Mouse (Mus musculus) heart, adult 2 months (tissue): ENCODE results near the gene Adat3. TPM values are rescaled to one million over a fixed set of nuclear protein-coding genes. Genes with fewer than 3 reads are reported as not detected.

Experiments used
- DNase-seq, 2 experiments: peaks; one replicate each; pipeline ENCODE4 v3.0.0; 2021
- H3K27ac ChIP-seq: fragments of 200-600 bp; 2 replicates; pipeline ENCODE4 v1.8.1; 2022
- H3K27me3 ChIP-seq: fragments of 200-500 bp; 2 replicates; pipeline ENCODE4 v1.6.1; 2012; ENCODE audit warnings: mild to moderate bottlenecking, low read length, inconsistent platforms, mixed read lengths; ENCODE audit not compliant: control insufficient read depth, insufficient read depth
- H3K36me3 ChIP-seq: fragments of 200-500 bp; 2 replicates; pipeline ENCODE4 v1.6.1; 2012; ENCODE audit warnings: low read length, inconsistent platforms; ENCODE audit not compliant: control insufficient read depth, insufficient read depth
- H3K4me1 ChIP-seq: fragments of 200-500 bp; 2 replicates; pipeline ENCODE4 v1.6.1; 2011; ENCODE audit warnings: low read length; ENCODE audit not compliant: control insufficient read depth, insufficient read depth
- H3K4me3 ChIP-seq: fragments of 200-600 bp; 2 replicates; pipeline ENCODE4 v1.8.1; 2022
- H3K79me2 ChIP-seq: fragments of 200-500 bp; replicated peaks from 2 replicates; pipeline ENCODE4 v1.6.1; 2012; ENCODE audit warnings: mild to moderate bottlenecking, inconsistent platforms, low read length, moderate library complexity, mixed read lengths; ENCODE audit not compliant: control insufficient read depth, insufficient read depth
- H3K9ac ChIP-seq: fragments of 200-500 bp; 2 replicates; pipeline ENCODE4 v1.6.1; 2012; ENCODE audit warnings: low read depth, mild to moderate bottlenecking, control low read depth, inconsistent platforms, low read length, mixed read lengths
- CTCF ChIP-seq: fragments of 200-600 bp; IDR thresholded peaks from 2 replicates; pipeline ENCODE4 v1.8.1; 2022; ENCODE audit warnings: antibody characterized with exemption, mild to moderate bottlenecking, moderate library complexity
- EP300 ChIP-seq: fragments of 200-500 bp; IDR thresholded peaks from 2 replicates; pipeline ENCODE4 v1.6.1; 2011; ENCODE audit warnings: low read depth, low read length, control low read depth; ENCODE audit not compliant: insufficient read depth
- POLR2A ChIP-seq: fragments of 200-500 bp; IDR thresholded peaks from 2 replicates; pipeline ENCODE4 v1.6.1; 2011; ENCODE audit warnings: mild to moderate bottlenecking, low read depth, low read length, control low read depth; ENCODE audit not compliant: insufficient read depth
- WGBS: fragments of 180-500 bp; shearing (Covaris S2); methylation state at CpG from one replicate; pipeline ENCODE4 v1.1.7; 2018; 5-methylcytosine and 5-hydroxymethylcytosine counted together
- intact Hi-C: fragments of 180-260 bp; cut with DNase I; formaldehyde crosslinking; loops from one replicate; pipeline ENCODE4 v1.15.1; 2025
- long read RNA-seq: library from polyadenylated mRNA; stranded (forward); transcript quantifications from one replicate; pipeline ENCODE4 v2.0.0, GENCODE M21; 2021
- polyA plus RNA-seq: library from polyadenylated mRNA; depleted of rRNA; stranded (reverse); fragments of >200 nt; gene quantifications from 2 replicates; pipeline ENCODE4 v1.2.3, GENCODE M21; 2012; rRNA removed
- total RNA-seq, 2 experiments: library from RNA; stranded (reverse); gene quantifications; 2 replicates each; pipeline ENCODE4 v1.2.3; 2021

Adat3 gene
- total RNA-seq (1 to 10 TPM in 1 of 2 experiments, under 1 TPM in 1; 0.60 to 1.1 TPM), polyA plus RNA-seq (1.0 and 2.5 TPM in 2 replicates)
- long read RNA-seq: 0 reads

- Histone ChIP-seq H3K27ac (peak within 1 kb of the TSS; percentile 87), H3K9ac (peak within 1 kb of the TSS; percentile 73), H3K79me2 (peaks cover 7% of the 10 kb centered on the region), H3K27me3 (no peaks in the 10 kb centered on the region), H3K4me3 (peak within 1 kb of the TSS; percentile 79), H3K36me3 (no peaks in the 10 kb centered on the region), H3K4me1 (peaks cover 6% of the 10 kb centered on the region)
- intact Hi-C loops: loop anchor here (2.0 kb wide), 1 partner anchor 24 kb away; no protein-coding TSS in a partner anchor
- under 1% methylated on average over 54 of the region's 54 CpGs for WGBS
- DNase-seq: peak; percentile 97
- TF ChIP-seq EP300 (peak; percentile 71; the same call in 1 of the 2 replicates), POLR2A (peak; percentile 59), CTCF (no peak)
These were observed at the start of gene Adat3, which contains the start of gene Scamp4 for GRCm38 (mm10) chr10:80602698-80603325. TSS of gene Adat3 (plus strand) at chr10:80602880. TSS of gene Scamp4 (plus strand) at chr10:80602872.

GRCm38 (mm10) chr10:80553575-80553974 is 49.1 kb upstream of the Adat3 start:
- 57% methylated on average over 8 of the region's 8 CpGs for WGBS
- no peak overlapping the region for H3K4me3 ChIP-seq
- intact Hi-C loops: loop anchor here (10.0 kb wide), 1 partner anchor 259 kb away; the partner anchor contains the start of genes Apc2 and Rps15
- no peaks in the 10 kb centered on the region for H3K27me3 ChIP-seq
- TF ChIP-seq CTCF: no peak
- no peak overlapping the region for H3K27ac ChIP-seq
- peaks cover 18% of the 10 kb centered on the region for H3K4me1 ChIP-seq
- peaks cover 16% of the 10 kb centered on the region for H3K79me2 ChIP-seq
- DNase-seq: no peak
- no peaks in the 10 kb centered on the region for H3K36me3 ChIP-seq
- no peak overlapping the region; the same call in 1 of the 2 replicates for H3K9ac ChIP-seq

- Histone ChIP-seq H3K27ac (no peak overlapping the region), H3K9ac (no peak overlapping the region; the same call in 1 of the 2 replicates)
- 55% methylated on average over 6 of the region's 6 CpGs for WGBS
These were observed 48.7 kb upstream of the Adat3 start for GRCm38 (mm10) chr10:80553997-80554396.

GRCm38 (mm10) chr10:80557346-80557965 is 45.2 kb upstream of the Adat3 start:
- H3K27ac ChIP-seq: no peak overlapping the region
- DNase-seq: peak; percentile 71 to 80
- no peak overlapping the region for H3K4me3 ChIP-seq
- peak; percentile 82 for TF ChIP-seq CTCF
- no peak for TF ChIP-seq POLR2A
- TF ChIP-seq EP300: no peak
- intact Hi-C loops: loop anchor here (5.0 to 10.0 kb wide), 2 partner anchors 50 to 263 kb away; partner anchors contain the start of genes Apc2 and Rps15
- peaks cover 5% of the 10 kb centered on the region; the same call in 1 of the 2 replicates for H3K36me3 ChIP-seq
- H3K9ac ChIP-seq: no peak overlapping the region
- WGBS: 16% methylated on average over 5 of the region's 5 CpGs
- H3K27me3 ChIP-seq: no peaks in the 10 kb centered on the region
- peaks cover 31% of the 10 kb centered on the region for H3K79me2 ChIP-seq
- peaks cover 28% of the 10 kb centered on the region for H3K4me1 ChIP-seq

More at GRCm38 (mm10) chr10:80553997-80554396, 48.7 kb upstream of the Adat3 start:
- Histone ChIP-seq H3K4me3 (no peak overlapping the region), H3K27me3 (no peaks in the 10 kb centered on the region), H3K4me1 (peaks cover 19% of the 10 kb centered on the region), H3K79me2 (peaks cover 16% of the 10 kb centered on the region), H3K36me3 (no peaks in the 10 kb centered on the region)
- DNase-seq: no peak
- intact Hi-C loops: loop anchor here (10.0 kb wide), 1 partner anchor 259 kb away; the partner anchor contains the start of genes Apc2 and Rps15
- TF ChIP-seq CTCF: no peak

GRCm38 (mm10) chr10:80559431-80559830 is 43.2 kb upstream of the Adat3 start:
- no peak for DNase-seq
- no peak overlapping the region for H3K9ac ChIP-seq
- intact Hi-C loops: loop anchor here (5.0 to 10.0 kb wide), 2 partner anchors 52 to 265 kb away; partner anchors contain the start of genes Apc2 and Rps15
- no peaks in the 10 kb centered on the region for H3K27me3 ChIP-seq
- no peak overlapping the region for H3K27ac ChIP-seq
- no peak overlapping the region for H3K4me3 ChIP-seq
- 86% methylated on average over 7 of the region's 7 CpGs for WGBS
- peaks cover 20% of the 10 kb centered on the region for H3K4me1 ChIP-seq
- H3K36me3 ChIP-seq: peaks cover 5% of the 10 kb centered on the region; the same call in 1 of the 2 replicates
- TF ChIP-seq EP300: no peak
- TF ChIP-seq POLR2A: no peak
- TF ChIP-seq CTCF: no peak
- H3K79me2 ChIP-seq: peaks cover 27% of the 10 kb centered on the region
